Mouse (Mus musculus): ENCODE results near the gene Zfp609.
"Not testable (repeated sequence)": the region's sequence is repeated elsewhere in the genome, so short reads cannot be mapped to it uniquely, and the experiment has no call there.

DNA sequence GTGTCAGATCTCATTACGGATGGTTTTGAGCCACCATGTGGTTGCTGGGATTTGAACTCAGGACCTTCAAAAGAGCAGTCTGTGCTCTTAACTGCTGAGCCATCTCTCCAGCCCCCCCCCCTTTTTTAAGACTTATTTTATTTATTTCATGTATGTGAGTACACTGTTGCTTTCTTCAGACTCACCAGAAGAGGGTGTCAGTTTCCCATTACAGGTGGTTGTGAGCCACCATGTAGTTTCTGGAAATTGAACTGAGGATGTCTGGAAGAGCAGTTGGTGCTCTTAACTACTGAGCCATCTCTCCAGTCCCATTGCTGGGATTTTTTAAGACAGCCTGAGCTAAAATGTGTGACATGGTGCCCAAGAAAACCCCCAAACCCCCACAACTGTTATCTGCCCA, 175.4 kb downstream of the Zfp609 start:
- TF ChIP-seq CTCF (IDR thresholded peaks at IDR 0.05; ENCODE audit: extremely low read depth, insufficient read length, insufficient replicate concordance, low read depth, low read length); POLR2A (IDR thresholded peaks at IDR 0.05; ENCODE audit: low read depth, low read length): not testable (repeated sequence)
